Mouse (Mus musculus) neural tube, embryonic 13.5 days (tissue): ENCODE measurements around the gene Matn4. TPM values are rescaled to one million over a fixed set of nuclear protein-coding genes. Genes with fewer than 3 reads are reported as not detected.

Experiments
- ATAC-seq: fragments of 200-750 bp; cut with Nextera tagmentation; 2 replicates; pipeline ENCODE4 v1.8.0; 2017; ENCODE audit warnings: low read depth, mild to moderate bottlenecking, moderate TSS enrichment, moderate library complexity
- H3K27ac ChIP-seq: fragments of 300-500 bp; sonication (generic); replicated peaks from 2 replicates; pipeline ENCODE4 v1.5.1; 2015; ENCODE audit warnings: moderate library complexity, mild to moderate bottlenecking, inconsistent platforms
- H3K27me3 ChIP-seq: fragments of 300-500 bp; sonication (generic); 2 replicates; pipeline ENCODE4 v1.6.1; 2015; ENCODE audit warnings: mild to moderate bottlenecking, inconsistent platforms
- H3K36me3 ChIP-seq: fragments of 300-500 bp; sonication (generic); 2 replicates; pipeline ENCODE4 v1.6.1; 2015; ENCODE audit warnings: mild to moderate bottlenecking, inconsistent platforms
- H3K4me1 ChIP-seq: fragments of 300-500 bp; sonication (generic); replicated peaks from 2 replicates; pipeline ENCODE4 v1.6.1; 2015; ENCODE audit warnings: inconsistent platforms
- H3K4me2 ChIP-seq: fragments of 300-500 bp; sonication (generic); 2 replicates; pipeline ENCODE4 v1.6.1; 2015; ENCODE audit warnings: inconsistent platforms, mild to moderate bottlenecking, moderate library complexity
- H3K4me3 ChIP-seq: fragments of 300-500 bp; sonication (generic); 2 replicates; pipeline ENCODE4 v1.5.1; 2015; ENCODE audit warnings: mild to moderate bottlenecking, inconsistent platforms
- H3K9ac ChIP-seq: fragments of 300-500 bp; sonication (generic); 2 replicates; pipeline ENCODE4 v1.6.1; 2015; ENCODE audit warnings: moderate library complexity, mild to moderate bottlenecking, inconsistent platforms
- H3K9me3 ChIP-seq: fragments of 300-500 bp; sonication (generic); 2 replicates; pipeline ENCODE4 v1.6.1; 2016; ENCODE audit warnings: inconsistent platforms
- WGBS: fragments of 180-500 bp; shearing (Covaris S2); methylation state at CpG from one replicate; pipeline ENCODE4 v1.1.7; 2015; 5-methylcytosine and 5-hydroxymethylcytosine counted together
- polyA plus RNA-seq: library from polyadenylated mRNA; unstranded; fragments of >200 nt; fragmentation: Nextera tagmentation; extraction: Ambion mirVana; gene quantifications from 2 replicates; pipeline ENCODE4 v1.2.1, GENCODE M21; 2015

Gene Matn4
- polyA plus RNA-seq: 7.3 and 13.2 TPM in 2 replicates

GRCm38 (mm10) chr2:164405060-164405459 lies at the start of gene Matn4:
Gene Matn4 (minus strand): TSS chr2:164405160.
- H3K9me3 ChIP-seq: no peaks in the 10 kb centered on the region
- peak within 1 kb of the TSS; percentile 33 for H3K4me3 ChIP-seq
- H3K36me3 ChIP-seq: no peaks in the 10 kb centered on the region
- ATAC-seq: no peak
- 5% methylated on average over 9 of the region's 9 CpGs for WGBS
- peak within 1 kb of the TSS; percentile 59 for H3K4me2 ChIP-seq
- no peak within 1 kb of the TSS for H3K27ac ChIP-seq
- H3K4me1 ChIP-seq: peaks cover 28% of the 10 kb centered on the region
- peak within 1 kb of the TSS; percentile 59 for H3K9ac ChIP-seq
- H3K27me3 ChIP-seq: peaks cover 99% of the 10 kb centered on the region

GRCm38 (mm10) chr2:164453887-164454500 lies 49.0 kb upstream of the Matn4 start:
- WGBS: 73% methylated on average over 7 of the region's 7 CpGs
- no peak overlapping the region for H3K4me2 ChIP-seq
- peaks cover 11% of the 10 kb centered on the region for H3K4me1 ChIP-seq
- no peak overlapping the region for H3K4me3 ChIP-seq
- H3K9ac ChIP-seq: no peak overlapping the region
- H3K27me3 ChIP-seq: no peaks in the 10 kb centered on the region
- no peaks in the 10 kb centered on the region for H3K9me3 ChIP-seq
- H3K36me3 ChIP-seq: no peaks in the 10 kb centered on the region
- no peak for ATAC-seq
- no peak overlapping the region for H3K27ac ChIP-seq

- 82% methylated on average over 14 of the region's 14 CpGs for WGBS
- no peak overlapping the region for H3K4me3 ChIP-seq
Measured at GRCm38 (mm10) chr2:164453047-164453757, 48.2 kb upstream of the Matn4 start.

GRCm38 (mm10) chr2:164452000-164452676 lies 47.2 kb upstream of the Matn4 start:
- 41% methylated on average over 12 of the region's 13 CpGs for WGBS
- Histone ChIP-seq H3K36me3 (no peaks in the 10 kb centered on the region), H3K9ac (no peak overlapping the region), H3K4me3 (no peak overlapping the region), H3K27ac (no peak overlapping the region), H3K27me3 (no peaks in the 10 kb centered on the region), H3K9me3 (no peaks in the 10 kb centered on the region), H3K4me2 (no peak overlapping the region), H3K4me1 (peaks cover 11% of the 10 kb centered on the region)
- no peak for ATAC-seq

More at GRCm38 (mm10) chr2:164453047-164453757, 48.2 kb upstream of the Matn4 start:
- H3K4me1 ChIP-seq: peaks cover 11% of the 10 kb centered on the region
- no peak overlapping the region for H3K9ac ChIP-seq
- ATAC-seq: no peak
- H3K4me2 ChIP-seq: no peak overlapping the region
- H3K9me3 ChIP-seq: no peaks in the 10 kb centered on the region
- no peaks in the 10 kb centered on the region for H3K27me3 ChIP-seq
- H3K27ac ChIP-seq: no peak overlapping the region
- no peaks in the 10 kb centered on the region for H3K36me3 ChIP-seq

- H3K4me3 ChIP-seq: no peak overlapping the region
- no peaks in the 10 kb centered on the region for H3K27me3 ChIP-seq
- no peak overlapping the region for H3K4me2 ChIP-seq
- H3K4me1 ChIP-seq: no peaks in the 10 kb centered on the region
- no peak overlapping the region for H3K27ac ChIP-seq
- no peak overlapping the region for H3K9ac ChIP-seq
- H3K9me3 ChIP-seq: no peaks in the 10 kb centered on the region
- WGBS: 86% methylated on average over 14 of the region's 14 CpGs
- no peak for ATAC-seq
- no peaks in the 10 kb centered on the region for H3K36me3 ChIP-seq
Measured at GRCm38 (mm10) chr2:164449341-164450042, 44.5 kb upstream of the Matn4 start.

GRCm38 (mm10) chr2:164448921-164449320 lies 44.0 kb upstream of the Matn4 start:
- H3K4me3 ChIP-seq: no peak overlapping the region
- WGBS: 84% methylated on average over 5 of the region's 5 CpGs
- no peak overlapping the region for H3K9ac ChIP-seq
- H3K27me3 ChIP-seq: no peaks in the 10 kb centered on the region
- no peak overlapping the region for H3K4me2 ChIP-seq
- ATAC-seq: no peak
- no peaks in the 10 kb centered on the region for H3K9me3 ChIP-seq
- H3K27ac ChIP-seq: no peak overlapping the region
- H3K36me3 ChIP-seq: no peaks in the 10 kb centered on the region
- H3K4me1 ChIP-seq: no peaks in the 10 kb centered on the region

GRCm38 (mm10) chr2:164448140-164448539 lies 43.2 kb upstream of the Matn4 start:
- ATAC-seq: no peak
- 100% methylated on average over 1 of the region's 1 CpGs for WGBS
- H3K27ac ChIP-seq: no peak overlapping the region

GRCm38 (mm10) chr2:164446086-164446469 lies 41.1 kb upstream of the Matn4 start:
- WGBS: 83% methylated on average over 3 of the region's 3 CpGs
- Histone ChIP-seq H3K27ac (no peak overlapping the region), H3K4me3 (no peak overlapping the region), H3K4me2 (no peak overlapping the region), H3K36me3 (no peaks in the 10 kb centered on the region), H3K9ac (no peak overlapping the region), H3K4me1 (peaks cover 26% of the 10 kb centered on the region), H3K9me3 (no peaks in the 10 kb centered on the region), H3K27me3 (peaks cover 16% of the 10 kb centered on the region)
- no peak for ATAC-seq

More at GRCm38 (mm10) chr2:164448140-164448539, 43.2 kb upstream of the Matn4 start:
- H3K36me3 ChIP-seq: no peaks in the 10 kb centered on the region
- peaks cover 7% of the 10 kb centered on the region for H3K4me1 ChIP-seq
- no peak overlapping the region for H3K4me2 ChIP-seq
- no peaks in the 10 kb centered on the region for H3K27me3 ChIP-seq
- no peak overlapping the region for H3K4me3 ChIP-seq
- no peak overlapping the region for H3K9ac ChIP-seq
- no peaks in the 10 kb centered on the region for H3K9me3 ChIP-seq

- Histone ChIP-seq H3K27me3 (peaks cover 21% of the 10 kb centered on the region), H3K36me3 (no peaks in the 10 kb centered on the region), H3K4me1 (peaks cover 26% of the 10 kb centered on the region), H3K4me2 (no peak overlapping the region), H3K9ac (no peak overlapping the region), H3K9me3 (no peaks in the 10 kb centered on the region), H3K4me3 (no peak overlapping the region), H3K27ac (no peak overlapping the region)
- WGBS: 84% methylated on average over 3 of the region's 3 CpGs
- no peak for ATAC-seq
Measured at GRCm38 (mm10) chr2:164445399-164446085, 40.6 kb upstream of the Matn4 start.

- H3K4me3 ChIP-seq: no peak overlapping the region
- H3K36me3 ChIP-seq: no peaks in the 10 kb centered on the region
- H3K4me2 ChIP-seq: no peak overlapping the region
- H3K27me3 ChIP-seq: peaks cover 22% of the 10 kb centered on the region
- no peaks in the 10 kb centered on the region for H3K9me3 ChIP-seq
- no peak for ATAC-seq
- no peak overlapping the region for H3K9ac ChIP-seq
- no peak overlapping the region for H3K27ac ChIP-seq
- peaks cover 26% of the 10 kb centered on the region for H3K4me1 ChIP-seq
- WGBS: 89% methylated on average over 2 of the region's 2 CpGs
Measured at GRCm38 (mm10) chr2:164444701-164445100, 39.7 kb upstream of the Matn4 start.

GRCm38 (mm10) chr2:164443460-164444000 lies 38.6 kb upstream of the Matn4 start, which contains the start of gene Sdc4:
Gene Sdc4 (minus strand): TSS chr2:164443887.
- Histone ChIP-seq H3K9ac (peak within 1 kb of the TSS; percentile 71), H3K27me3 (peaks cover 22% of the 10 kb centered on the region), H3K27ac (no peak within 1 kb of the TSS), H3K9me3 (no peaks in the 10 kb centered on the region), H3K4me1 (peaks cover 26% of the 10 kb centered on the region), H3K36me3 (no peaks in the 10 kb centered on the region), H3K4me3 (peak within 1 kb of the TSS; percentile 51), H3K4me2 (peak within 1 kb of the TSS; percentile 92)
- ATAC-seq: peak; percentile 44; the same call in 1 of the 2 replicates
- 5% methylated on average over 18 of the region's 18 CpGs for WGBS
